Mouse (Mus musculus): ENCODE results near the gene Cnga4.
"Not testable (repeated sequence)": the region's sequence is repeated elsewhere in the genome, so short reads cannot be mapped to it uniquely, and the experiment has no call there.

The Cnga4 gene

DNA sequence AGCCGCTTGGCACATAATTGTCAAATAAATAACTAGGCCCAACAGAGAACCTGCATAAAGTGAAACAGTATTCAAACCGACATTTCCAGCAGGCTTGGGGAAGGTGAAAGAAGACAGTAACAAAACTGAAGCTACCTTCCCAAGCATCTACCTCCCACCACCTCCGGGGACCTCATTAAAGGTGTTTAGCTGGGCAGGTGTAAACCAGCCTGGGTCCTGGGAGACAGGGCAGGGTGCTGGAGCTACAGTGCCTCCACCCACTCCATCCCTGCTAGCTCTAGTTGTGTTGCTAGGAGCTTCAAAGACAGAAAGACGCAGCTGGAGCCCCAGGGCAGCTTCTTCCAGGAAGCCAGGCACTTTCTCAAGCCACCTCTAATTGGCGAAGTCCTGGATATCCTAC, at the start of gene Cnga4:
Cnga4 (plus strand) TSS at position 301 of the 400 bp plus-strand sequence.
- no peak for DNase-seq

DNA sequence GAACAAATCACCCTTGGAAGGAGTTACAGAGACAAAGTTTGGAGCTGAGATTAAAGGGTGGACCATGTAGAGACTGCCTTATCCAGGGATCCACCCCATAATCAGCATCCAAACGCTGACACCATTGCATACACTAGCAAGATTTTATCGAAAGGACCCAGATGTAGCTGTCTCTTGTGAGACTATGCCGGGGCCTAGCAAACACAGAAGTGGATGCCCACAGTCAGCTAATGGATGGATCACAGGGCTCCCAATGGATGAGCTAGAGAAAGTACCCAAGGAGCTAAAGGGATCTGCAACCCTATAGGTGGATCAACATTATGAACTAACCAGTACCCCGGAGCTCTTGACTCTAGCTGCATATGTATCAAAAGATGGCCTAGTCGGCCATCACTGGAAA, 48.3 kb upstream of the Cnga4 start:
- DNase-seq: not testable (repeated sequence)

DNA sequence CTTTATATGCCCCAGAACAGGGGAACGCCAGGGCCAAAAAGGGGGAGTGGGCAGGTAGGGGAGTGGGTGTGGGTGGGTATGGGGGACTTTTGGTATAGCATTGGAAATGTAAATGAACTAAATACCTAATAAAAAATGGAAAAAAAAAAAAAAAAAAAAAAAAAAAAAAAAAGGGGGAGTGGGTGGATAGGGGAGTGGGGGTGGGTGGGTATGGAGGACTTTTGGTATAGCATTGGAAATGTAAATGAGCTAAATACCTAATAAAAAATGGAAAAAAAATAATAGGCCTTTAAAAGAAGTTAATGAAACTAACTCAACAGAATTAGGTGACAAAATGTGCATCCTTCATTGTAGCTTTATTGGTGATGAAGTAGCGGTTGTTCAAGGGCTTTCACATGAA, 47.9 kb upstream of the Cnga4 start:
- DNase-seq: not testable (repeated sequence)

GRCm38 (mm10) chr7:105361713-105362112, 42.7 kb upstream of the Cnga4 start:
- DNase-seq: no peak

- no peak for DNase-seq
Measured at GRCm38 (mm10) chr7:105367268-105367667, 37.1 kb upstream of the Cnga4 start.

GRCm38 (mm10) chr7:105367930-105368329, 36.4 kb upstream of the Cnga4 start, which contains the start of gene Olfr692:
Gene Olfr692 (plus strand): TSS chr7:105368230.
- no peak for DNase-seq

GRCm38 (mm10) chr7:105368521-105368920, 35.8 kb upstream of the Cnga4 start:
- no peak for DNase-seq

DNA sequence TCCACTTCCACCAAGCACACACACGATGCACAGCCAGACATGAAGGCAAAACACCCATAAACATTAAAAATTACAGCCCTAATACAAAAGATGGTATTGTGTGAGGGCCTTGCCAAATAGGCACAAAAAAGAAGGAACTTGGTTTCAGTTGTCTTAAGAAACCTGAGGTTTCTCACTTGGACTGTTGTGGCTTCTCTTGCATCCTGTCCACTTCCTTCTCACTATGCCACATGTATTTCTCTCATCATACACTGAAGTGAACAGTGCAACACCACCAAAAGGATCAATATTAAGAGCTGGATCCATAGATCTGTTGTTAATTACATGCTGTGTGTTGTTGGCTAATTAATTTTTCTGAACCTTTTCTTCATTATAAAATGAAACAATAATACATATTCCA, 31.5 kb upstream of the Cnga4 start:
- no peak for DNase-seq

- DNase-seq: peak; percentile 25
Measured at GRCm38 (mm10) chr7:105373509-105373908, 30.9 kb upstream of the Cnga4 start.

DNA sequence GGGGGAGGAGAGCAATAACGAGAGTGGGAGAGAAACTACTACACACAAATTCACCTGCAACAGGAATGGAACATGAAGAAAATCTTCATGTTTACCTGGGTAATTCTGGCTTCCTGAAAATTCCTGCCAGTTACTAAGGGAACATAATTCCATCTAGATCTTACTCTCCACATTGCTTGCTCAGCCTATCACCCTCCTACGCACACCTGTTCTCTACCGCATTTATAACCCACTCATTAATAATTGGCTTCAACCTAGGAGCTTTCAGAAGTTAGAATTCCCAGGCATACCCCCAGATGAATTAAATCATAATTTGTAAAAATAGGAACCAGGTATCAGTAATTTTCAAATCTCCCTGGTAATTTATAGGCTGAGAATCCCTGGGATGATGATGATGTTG, 30.4 kb upstream of the Cnga4 start:
- no peak for DNase-seq

- no peak for DNase-seq
Measured at GRCm38 (mm10) chr7:105374866-105375265, 29.5 kb upstream of the Cnga4 start, which contains the start of gene Gm5901. Gene Gm5901 (plus strand): TSS chr7:105375038.

GRCm38 (mm10) chr7:105380329-105380728, 24.0 kb upstream of the Cnga4 start:
- no peak for DNase-seq

GRCm38 (mm10) chr7:105387696-105388095, 16.7 kb upstream of the Cnga4 start:
- no peak for DNase-seq

GRCm38 (mm10) chr7:105390236-105390635, 14.1 kb upstream of the Cnga4 start:
- DNase-seq: no peak

DNA sequence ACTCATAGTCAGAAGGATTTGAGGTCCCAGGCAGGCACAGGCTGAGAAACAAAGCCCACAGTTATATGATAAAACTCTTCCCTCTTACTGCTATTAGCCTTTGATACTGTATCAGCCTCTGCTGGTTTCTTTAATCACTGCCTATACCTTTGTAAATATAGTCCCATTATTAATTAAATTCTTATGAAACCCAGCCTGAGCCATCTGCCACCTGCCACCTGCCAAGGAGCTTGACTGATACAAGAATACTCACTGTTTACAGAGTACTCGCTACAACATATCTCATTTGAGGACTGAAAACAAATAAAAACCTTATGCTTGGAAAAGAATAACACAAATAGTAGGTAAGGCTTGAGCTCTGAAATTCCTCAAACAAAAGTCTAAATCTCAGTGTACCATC, 9.8 kb upstream of the Cnga4 start:
- peak; percentile 75 for DNase-seq

DNA sequence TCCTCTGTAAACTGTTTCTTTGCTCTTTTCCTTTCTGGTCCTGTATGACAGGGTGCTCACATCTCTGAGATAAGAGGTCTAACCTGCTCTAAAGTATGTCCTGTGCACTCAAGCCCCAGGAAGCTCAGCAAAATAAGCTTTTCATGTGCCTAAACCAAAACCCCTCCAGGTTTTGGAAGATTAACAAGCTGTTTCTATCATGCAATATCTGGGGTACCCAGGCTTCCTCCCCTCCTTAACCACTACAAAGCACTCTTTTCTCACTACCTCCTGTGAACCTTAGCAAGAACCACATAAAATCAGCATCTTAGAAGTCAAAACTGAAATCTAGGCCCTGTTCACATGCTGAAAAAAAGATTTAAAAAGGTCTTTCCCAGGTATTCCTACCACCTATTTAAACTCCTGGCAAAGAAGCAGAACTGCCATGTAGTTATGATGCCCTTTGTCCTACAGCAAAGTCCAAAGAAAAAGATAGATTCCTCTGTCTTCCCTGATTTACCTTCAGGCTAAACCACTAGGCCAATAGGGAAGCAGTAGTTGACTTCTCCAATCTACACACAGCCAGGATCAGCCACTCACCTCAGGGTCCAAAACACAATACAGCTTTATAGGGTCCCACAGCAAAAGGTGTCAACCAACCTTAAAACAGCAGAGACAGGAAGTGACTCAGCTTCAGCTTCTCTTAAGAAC, 9.1 kb upstream of the Cnga4 start:
- DNase-seq: no peak

- DNase-seq: no peak
Measured at GRCm38 (mm10) chr7:105396126-105396525, 8.2 kb upstream of the Cnga4 start.

DNA sequence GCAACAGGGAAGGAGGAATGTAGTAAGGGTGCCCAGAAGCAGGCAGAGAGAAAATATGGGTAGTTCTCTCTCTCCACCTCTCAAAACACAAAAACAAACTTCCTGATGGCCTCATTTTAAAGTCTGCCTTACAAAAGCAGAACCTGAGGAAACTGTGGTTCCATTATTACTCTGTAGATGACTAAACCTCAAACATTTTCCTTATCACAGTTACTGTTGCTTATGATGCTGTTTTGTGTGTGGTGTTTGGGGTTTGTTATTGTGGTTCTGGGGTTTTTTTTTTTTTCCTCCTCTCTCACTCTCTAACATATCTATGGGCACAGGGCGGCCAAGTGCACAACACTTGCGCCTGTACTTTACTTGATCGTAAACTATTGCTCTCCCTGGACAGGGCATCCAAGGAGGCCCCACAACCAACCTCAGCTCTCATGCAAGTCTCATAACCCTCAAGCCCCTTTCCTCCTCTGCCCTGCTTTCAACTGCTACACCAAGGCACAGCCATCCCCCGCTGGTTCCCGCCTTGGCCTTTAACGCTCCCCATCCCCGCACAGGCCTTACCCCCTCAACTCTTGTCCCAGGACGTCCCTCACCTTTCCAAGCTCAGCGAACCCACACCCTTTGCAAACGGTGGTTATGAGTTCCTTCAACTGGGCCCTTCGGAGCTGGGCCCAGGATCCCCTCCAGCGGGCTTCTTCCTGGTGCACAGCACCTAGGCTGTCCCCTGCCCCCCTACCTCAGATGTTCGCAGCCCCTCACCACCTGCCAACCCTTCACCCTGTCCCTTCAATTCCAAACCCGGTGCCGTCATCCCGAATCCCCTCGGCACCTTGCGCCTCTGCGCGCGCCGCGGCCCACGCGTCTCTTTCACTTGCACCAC, 5.1 kb upstream of the Cnga4 start:
- peak; percentile 26 for DNase-seq

GRCm38 (mm10) chr7:105399935-105400624, 4.3 kb upstream of the Cnga4 start, which contains the start of gene Fam160a2:
Gene Fam160a2 (minus strand): TSS chr7:105400054.
- DNase-seq: peak; percentile 100

DNA sequence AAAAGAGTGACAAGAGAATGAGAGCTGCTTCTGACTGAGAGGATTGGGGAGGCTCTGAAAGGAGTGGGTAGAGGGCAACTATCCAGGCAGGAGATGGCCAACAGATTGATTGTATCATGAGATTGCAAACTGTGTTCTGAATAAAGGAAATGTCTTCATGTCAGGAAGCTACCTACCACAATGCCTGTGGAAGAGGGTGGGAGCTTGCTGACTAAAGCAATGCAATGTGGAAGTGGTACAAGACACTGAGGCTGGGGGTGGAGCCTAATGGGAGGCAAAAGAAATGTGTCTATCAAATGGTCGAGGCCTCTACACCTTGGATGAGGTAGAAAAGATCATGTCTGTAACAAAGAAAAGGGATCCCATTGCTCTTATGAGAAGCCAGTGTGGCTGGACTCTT, 2.0 kb downstream of the Cnga4 start:
- DNase-seq: no peak

GRCm38 (mm10) chr7:105411874-105412632, 7.7 kb downstream of the Cnga4 start:
- peak; percentile 79 for DNase-seq

DNA sequence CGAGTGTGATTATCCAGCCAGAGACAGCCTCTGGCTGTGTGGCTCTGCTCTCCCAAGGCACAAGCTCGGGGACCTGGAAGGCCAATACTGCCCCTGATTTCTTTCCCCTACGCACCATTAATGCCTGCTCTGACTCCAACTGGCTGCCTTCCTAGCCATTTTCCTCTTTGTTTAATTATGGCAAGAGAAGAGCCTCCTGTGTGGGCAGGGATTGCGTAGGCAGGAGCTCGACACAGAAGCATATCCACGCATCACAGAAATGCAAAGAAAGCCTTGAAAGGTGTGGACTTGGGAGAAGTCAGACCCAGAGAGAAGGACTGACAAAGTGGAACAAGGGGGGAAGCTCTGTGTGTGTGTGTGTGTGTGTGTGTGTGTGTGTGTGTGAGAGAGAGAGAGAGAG, 10.0 kb downstream of the Cnga4 start:
- DNase-seq: no peak

DNA sequence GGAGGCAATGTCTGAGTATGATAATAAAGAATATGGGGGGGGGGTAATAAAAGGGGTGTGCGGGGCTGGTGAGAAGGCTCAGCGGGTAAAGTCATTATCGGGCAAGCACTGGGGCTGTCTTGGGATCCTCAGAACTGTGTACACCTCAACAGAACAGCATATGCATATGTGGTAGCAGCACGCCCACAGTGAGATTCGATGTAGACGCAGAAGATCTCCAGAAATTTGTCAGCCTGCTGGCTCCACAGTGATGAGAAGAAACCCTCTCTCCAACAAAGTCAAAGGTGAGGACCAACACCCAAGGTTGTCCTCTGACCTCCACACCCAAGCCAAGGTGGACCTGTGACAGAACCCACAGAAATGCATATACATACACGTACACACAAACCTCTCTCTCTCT, 12.2 kb downstream of the Cnga4 start:
- DNase-seq: no peak

Data from cerebellum, adult 9-10 months (tissue).